In the genomic region with DNA sequence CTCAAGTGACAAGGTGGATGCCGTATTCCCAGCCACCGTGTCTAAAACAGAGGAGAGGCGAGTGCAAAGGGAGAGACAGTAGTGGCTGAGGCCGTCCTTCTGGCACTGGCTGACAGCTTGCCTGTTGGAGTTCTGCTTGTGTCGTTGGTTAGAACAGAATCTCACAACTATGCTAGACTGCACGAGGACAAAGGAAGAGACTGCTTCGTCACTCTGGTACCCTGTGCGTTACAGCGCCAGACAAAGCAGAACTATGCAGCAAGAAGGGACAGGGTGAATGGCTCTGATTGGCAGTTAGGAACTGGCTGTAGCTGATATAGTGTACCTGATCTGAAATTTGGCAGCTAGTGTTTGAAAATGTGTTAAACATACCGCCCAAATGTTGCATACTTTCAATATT, we compare ENCODE assay signal across 27 mouse cellular contexts. TPM values are rescaled to one million over a fixed set of nuclear protein-coding genes. Genes with fewer than 3 reads are reported as not detected.
A peak's percentile ranks its signal among the peaks of the same experiment; 100 is the strongest.
DNase-seq lines count a peak whose midpoint lies in the region; ATAC-seq and TF ChIP-seq lines count a peak whose summit lies in the region.
"Had no signal": no experiment of that assay in that cellular context is flagged by ENCODE, and none has a peak within 500 bp of the region (broad histone marks: within the 10 kb centered on the region; RNA-seq: fewer than 3 reads in every experiment).

No protein-coding gene starts in this region.

- intact Hi-C loops in left cerebral cortex, adult 2 months (cut with DNase I): no loop called here

- H3K9me3 ChIP-seq in megakaryocyte, embryonic 14.5 days: no peaks in the 10 kb centered on the region
- H3K9me3 ChIP-seq in forebrain, embryonic 10.5 days: no peaks in the 10 kb centered on the region
- no peaks in the 10 kb centered on the region for H3K9me3 ChIP-seq in forebrain, embryonic 16.5 days (ENCODE audit: control insufficient read depth, low read length)
- no peaks in the 10 kb centered on the region for H3K9me3 ChIP-seq in intestine, embryonic 15.5 days
- H3K9me3 ChIP-seq: embryonic facial prominence, embryonic 15.5 days; limb, embryonic 12.5 days; liver, embryonic 12.5 days; midbrain, embryonic 15.5 days; neural tube, embryonic 12.5 days had no signal

- peaks cover 15% of the 10 kb centered on the region for H3K4me1 ChIP-seq in megakaryocyte, embryonic 14.5 days
- H3K4me1 ChIP-seq in forebrain, embryonic 10.5 days: peaks cover 9% of the 10 kb centered on the region
- peaks cover 6% of the 10 kb centered on the region for H3K4me1 ChIP-seq in forebrain, embryonic 16.5 days (replicated peaks; ENCODE audit: control insufficient read depth, insufficient read depth, low read length)
- no peaks in the 10 kb centered on the region for H3K4me1 ChIP-seq in intestine, embryonic 15.5 days (replicated peaks)
- H3K4me1 ChIP-seq: embryonic facial prominence, embryonic 15.5 days; limb, embryonic 12.5 days; liver, embryonic 12.5 days; midbrain, embryonic 15.5 days; neural tube, embryonic 12.5 days had no signal

- H3K9ac ChIP-seq in forebrain, embryonic 16.5 days (replicated peaks; ENCODE audit: low read depth, low read length): no peak overlapping the region
- no peak overlapping the region for H3K9ac ChIP-seq in intestine, embryonic 15.5 days
- H3K9ac ChIP-seq: embryonic facial prominence, embryonic 15.5 days; limb, embryonic 12.5 days; liver, embryonic 12.5 days; midbrain, embryonic 15.5 days; neural tube, embryonic 12.5 days had no signal

- H3K27ac ChIP-seq in forebrain, embryonic 10.5 days: peak overlapping the region; percentile 48; the same call in 1 of the 2 replicates
- peak overlapping the region; percentile 24; the same call in 1 of the 2 replicates for H3K27ac ChIP-seq in forebrain, embryonic 16.5 days (ENCODE audit: low read length)
- no peak overlapping the region for H3K27ac ChIP-seq in left cerebral cortex, adult 2 months
- no peak overlapping the region for H3K27ac ChIP-seq in intestine, embryonic 15.5 days
- H3K27ac ChIP-seq: embryonic facial prominence, embryonic 15.5 days; limb, embryonic 12.5 days; liver, embryonic 12.5 days; midbrain, embryonic 15.5 days; neural tube, embryonic 12.5 days had no signal

- peak overlapping the region; percentile 23 for H3K4me3 ChIP-seq in megakaryocyte, embryonic 14.5 days (replicated peaks)
- H3K4me3 ChIP-seq in forebrain, embryonic 10.5 days: no peak overlapping the region
- no peak overlapping the region for H3K4me3 ChIP-seq in forebrain, embryonic 16.5 days (replicated peaks; ENCODE audit: low read length)
- H3K4me3 ChIP-seq in left cerebral cortex, adult 2 months: no peak overlapping the region
- no peak overlapping the region for H3K4me3 ChIP-seq in intestine, embryonic 15.5 days (replicated peaks)
- H3K4me3 ChIP-seq: embryonic facial prominence, embryonic 15.5 days; limb, embryonic 12.5 days; liver, embryonic 12.5 days; midbrain, embryonic 15.5 days; neural tube, embryonic 12.5 days had no signal

- no peak for ATAC-seq in megakaryocyte, adult 5-6 weeks (ENCODE audit: poor library complexity, severe bottlenecking)
- ATAC-seq in forebrain, embryonic 16.5 days: peak; percentile 84
- no peak for ATAC-seq in intestine, embryonic 15.5 days
- ATAC-seq: liver, embryonic 12.5 days; midbrain, embryonic 15.5 days; Patski had no signal

- DNase-seq in forebrain, embryonic 10.5 days (ENCODE audit: extremely low spot score, low spot score): no peak
- DNase-seq in spleen, adult 12 weeks (ENCODE audit: low spot score): no peak
- DNase-seq in left cerebral cortex, adult 2 months (ENCODE audit: extremely low spot score in 1 of 2, low spot score in 2 of 2): no peak
- DNase-seq: adrenal gland, adult 2 months; cerebellum, adult 11-12 months; cerebellum, postnatal 10 days; gastrocnemius, postnatal 14 days; heart, adult 11 months; kidney, adult 8-10 months; kidney, postnatal 10 days; lung, adult 18-20 months; lung, postnatal 10 days; right cerebral cortex, adult 18-20 months; right cerebral cortex, postnatal 4 days; thymus, adult 18-20 months; thymus, postnatal 36 days had no signal

- peaks cover 69% of the 10 kb centered on the region for H3K36me3 ChIP-seq in megakaryocyte, embryonic 14.5 days (replicated peaks; ENCODE audit: low read length)
- H3K36me3 ChIP-seq in forebrain, embryonic 10.5 days (replicated peaks): peaks cover 56% of the 10 kb centered on the region
- peaks cover 13% of the 10 kb centered on the region for H3K36me3 ChIP-seq in forebrain, embryonic 16.5 days (ENCODE audit: control insufficient read depth, insufficient read depth)
- H3K36me3 ChIP-seq in intestine, embryonic 15.5 days: 0 out of 2 replicates have a peak, but pooled peaks cover 7% of the 10 kb centered on the region

- TF ChIP-seq CTCF in left cerebral cortex, adult 2 months (IDR thresholded peaks at IDR 0.05): no peak

- 54% methylated on average over 10 of the region's 10 CpGs for WGBS in forebrain, embryonic 10.5 days
- 18% methylated on average over 10 of the region's 10 CpGs for WGBS in forebrain, embryonic 16.5 days
- WGBS in intestine, embryonic 15.5 days: 85% methylated on average over 10 of the region's 10 CpGs

- H3K27me3 ChIP-seq in megakaryocyte, embryonic 14.5 days (replicated peaks): no peaks in the 10 kb centered on the region
- H3K27me3 ChIP-seq in forebrain, embryonic 10.5 days (ENCODE audit: poor library complexity, severe bottlenecking): no peaks in the 10 kb centered on the region
- H3K27me3 ChIP-seq in forebrain, embryonic 16.5 days (replicated peaks; ENCODE audit: control insufficient read depth, insufficient read depth, low read length): no peaks in the 10 kb centered on the region
- H3K27me3 ChIP-seq in intestine, embryonic 15.5 days (replicated peaks): no peaks in the 10 kb centered on the region
- H3K27me3 ChIP-seq: embryonic facial prominence, embryonic 15.5 days; limb, embryonic 12.5 days; liver, embryonic 12.5 days; midbrain, embryonic 15.5 days; neural tube, embryonic 12.5 days; Patski had no signal

- H3K4me2 ChIP-seq in forebrain, embryonic 16.5 days (ENCODE audit: low read length): no peak overlapping the region
- H3K4me2 ChIP-seq in intestine, embryonic 15.5 days (replicated peaks): no peak overlapping the region
- H3K4me2 ChIP-seq: embryonic facial prominence, embryonic 15.5 days; heart, embryonic 11.5 days; limb, embryonic 12.5 days; liver, embryonic 12.5 days; midbrain, embryonic 15.5 days; neural tube, embryonic 12.5 days had no signal

RNA-seq across cellular contexts. Expression of a gene that starts 9.4 kb away (rescaled TPM):
- polyA plus RNA-seq in megakaryocyte, embryonic 14.5 days (2012; ENCODE audit: insufficient read depth, low replicate concordance): not detected in 2 replicates
- total RNA-seq in megakaryocyte, adult 5-6 weeks (2015): 7.0 and 9.8 TPM in 2 replicates
- total RNA-seq in megakaryocyte, adult 5-6 weeks (2017): 8.6 TPM in 2 replicates
- 29.9 and 32.0 TPM in 2 replicates for polyA plus RNA-seq in forebrain, embryonic 10.5 days (2016; fragmentation: Nextera tagmentation; extraction: Ambion mirVana)
- polyA plus RNA-seq in forebrain, embryonic 16.5 days (2015; fragmentation: Nextera tagmentation; extraction: Ambion mirVana): 18.9 and 24.2 TPM in 2 replicates
- 1 to 10 TPM; 7.5 to 7.7 TPM for total RNA-seq in left cerebral cortex, adult 2 months (2021)
- 24.1 and 24.2 TPM in 2 replicates for polyA plus RNA-seq in intestine, embryonic 15.5 days (2015; fragmentation: Nextera tagmentation; extraction: Ambion mirVana)

RNA-seq across cellular contexts. Expression of a gene that starts 10.7 kb away (rescaled TPM):
- polyA plus RNA-seq in megakaryocyte, embryonic 14.5 days (2012; ENCODE audit: insufficient read depth, low replicate concordance): 0.45 and 1.2 TPM in 2 replicates
- total RNA-seq in megakaryocyte, adult 5-6 weeks (2015): 9.7 and 10.0 TPM in 2 replicates
- total RNA-seq in megakaryocyte, adult 5-6 weeks (2017): 9.6 and 11.3 TPM in 2 replicates
- 15.8 and 17.7 TPM in 2 replicates for polyA plus RNA-seq in forebrain, embryonic 10.5 days (2016; fragmentation: Nextera tagmentation; extraction: Ambion mirVana)
- polyA plus RNA-seq in forebrain, embryonic 16.5 days (2015; fragmentation: Nextera tagmentation; extraction: Ambion mirVana): 24.7 and 28.1 TPM in 2 replicates
- 1 to 10 TPM; 8.8 to 9.1 TPM for total RNA-seq in left cerebral cortex, adult 2 months (2021)
- 11.0 and 11.1 TPM in 2 replicates for polyA plus RNA-seq in intestine, embryonic 15.5 days (2015; fragmentation: Nextera tagmentation; extraction: Ambion mirVana)

RNA-seq across cellular contexts. Expression of a gene that starts 39.3 kb away (rescaled TPM):
- 0.87 TPM in 1 of 2 replicates, not detected in the other for polyA plus RNA-seq in megakaryocyte, embryonic 14.5 days (2012; ENCODE audit: insufficient read depth, low replicate concordance)
- total RNA-seq in megakaryocyte, adult 5-6 weeks (2015): 0.07 and 0.14 TPM in 2 replicates
- total RNA-seq in megakaryocyte, adult 5-6 weeks (2017): 0.28 and 0.70 TPM in 2 replicates
- 3.9 and 4.2 TPM in 2 replicates for polyA plus RNA-seq in forebrain, embryonic 10.5 days (2016; fragmentation: Nextera tagmentation; extraction: Ambion mirVana)
- polyA plus RNA-seq in forebrain, embryonic 16.5 days (2015; fragmentation: Nextera tagmentation; extraction: Ambion mirVana): 14.9 and 15.3 TPM in 2 replicates
- total RNA-seq in left cerebral cortex, adult 2 months (2021): 10 to 100 TPM; 13.2 to 17.9 TPM
- polyA plus RNA-seq in intestine, embryonic 15.5 days (2015; fragmentation: Nextera tagmentation; extraction: Ambion mirVana): 3.5 and 3.9 TPM in 2 replicates

RNA-seq across cellular contexts. Expression of a gene that starts 52.0 kb away (rescaled TPM):
- 96.3 and 275 TPM in 2 replicates for polyA plus RNA-seq in megakaryocyte, embryonic 14.5 days (2012; ENCODE audit: insufficient read depth, low replicate concordance)
- total RNA-seq in megakaryocyte, adult 5-6 weeks (2015): 584 and 589 TPM in 2 replicates
- total RNA-seq in megakaryocyte, adult 5-6 weeks (2017): 678 and 828 TPM in 2 replicates
- polyA plus RNA-seq in forebrain, embryonic 10.5 days (2016; fragmentation: Nextera tagmentation; extraction: Ambion mirVana): 434 and 448 TPM in 2 replicates
- 143 and 152 TPM in 2 replicates for polyA plus RNA-seq in forebrain, embryonic 16.5 days (2015; fragmentation: Nextera tagmentation; extraction: Ambion mirVana)
- 10 to 100 TPM; 48.3 to 51.2 TPM for total RNA-seq in left cerebral cortex, adult 2 months (2021)
- polyA plus RNA-seq in intestine, embryonic 15.5 days (2015; fragmentation: Nextera tagmentation; extraction: Ambion mirVana): 210 and 251 TPM in 2 replicates

Comparison
In these comparisons a context has a peak if more than half of its experiments do, and no peak if none do; other contexts are left out.
1. H3K27ac ChIP-seq: peak in forebrain, embryonic 10.5 days (single experiment) and forebrain, embryonic 16.5 days (single experiment); none in left cerebral cortex, adult 2 months (single experiment) and intestine, embryonic 15.5 days (single experiment).
2. RNA of a gene that starts 9.4 kb away (polyA plus RNA-seq): 29.9 to 32.0 TPM in forebrain, embryonic 10.5 days, 24.1 to 24.2 TPM in intestine, embryonic 15.5 days and 18.9 to 24.2 TPM in forebrain, embryonic 16.5 days; not detected in megakaryocyte, embryonic 14.5 days; every median in the first group is over 10 times any median in the second.